Mouse (Mus musculus): Measurements from ENCODE around the gene Tada1. TPM values are rescaled to one million over a fixed set of nuclear protein-coding genes. Genes with fewer than 3 reads are reported as not detected.

Gene Tada1
- polyA plus RNA-seq, 1 experiment from 2014 or later = 42.5 TPM

- 94% methylated on average over 3 of the region's 3 CpGs for WGBS
- H3K36me3 ChIP-seq (ENCODE audit: control insufficient read depth, insufficient read depth, low read length) = no peaks in the 10 kb centered on the region
- 0 out of 2 replicates have a peak, but pooled peaks cover 9% of the 10 kb centered on the region for H3K9me3 ChIP-seq (replicated peaks; ENCODE audit: control insufficient read depth, low read length)
Observed at GRCm38 (mm10) chr1:166412266-166412665, 33.4 kb downstream of the Tada1 start.

GRCm38 (mm10) chr1:166429053-166429452 lies 50.2 kb downstream of the Tada1 start:
- no peak overlapping the region for H3K27ac ChIP-seq (ENCODE audit: low read length)
- no peak overlapping the region for H3K4me2 ChIP-seq (ENCODE audit: low read depth, low read length)
- WGBS = 59% methylated on average over 3 of the region's 3 CpGs
- H3K9ac ChIP-seq (ENCODE audit: low read length) = no peak overlapping the region
- no peak overlapping the region for H3K4me3 ChIP-seq (replicated peaks; ENCODE audit: low read length)
- no peaks in the 10 kb centered on the region for H3K36me3 ChIP-seq (ENCODE audit: control insufficient read depth, insufficient read depth, low read length)
- H3K27me3 ChIP-seq (ENCODE audit: control insufficient read depth, insufficient read depth, low read length) = no peaks in the 10 kb centered on the region
- no peak for ATAC-seq (ENCODE audit: insufficient read depth, low FRiP score)
- no peaks in the 10 kb centered on the region for H3K9me3 ChIP-seq (replicated peaks; ENCODE audit: control insufficient read depth, low read length)
- H3K4me1 ChIP-seq (ENCODE audit: control insufficient read depth, insufficient read depth, low read length) = no peaks in the 10 kb centered on the region

More at GRCm38 (mm10) chr1:166412266-166412665, 33.4 kb downstream of the Tada1 start:
- no peak overlapping the region for H3K4me3 ChIP-seq (replicated peaks; ENCODE audit: low read length)
- no peak for ATAC-seq (ENCODE audit: insufficient read depth, low FRiP score)
- no peaks in the 10 kb centered on the region for H3K27me3 ChIP-seq (ENCODE audit: control insufficient read depth, insufficient read depth, low read length)
- H3K9ac ChIP-seq (ENCODE audit: low read length) = no peak overlapping the region
- no peak overlapping the region for H3K4me2 ChIP-seq (ENCODE audit: low read depth, low read length)
- peaks cover 6% of the 10 kb centered on the region for H3K4me1 ChIP-seq (ENCODE audit: control insufficient read depth, insufficient read depth, low read length)
- H3K27ac ChIP-seq (ENCODE audit: low read length) = no peak overlapping the region

- H3K4me2 ChIP-seq (ENCODE audit: low read depth, low read length) = peak overlapping the region; percentile 27; the same call in 1 of the 2 replicates
- no peak for ATAC-seq (ENCODE audit: insufficient read depth, low FRiP score)
- no peaks in the 10 kb centered on the region for H3K36me3 ChIP-seq (ENCODE audit: control insufficient read depth, insufficient read depth, low read length)
- no peaks in the 10 kb centered on the region for H3K4me1 ChIP-seq (ENCODE audit: control insufficient read depth, insufficient read depth, low read length)
- no peak overlapping the region for H3K4me3 ChIP-seq (replicated peaks; ENCODE audit: low read length)
- no peaks in the 10 kb centered on the region for H3K9me3 ChIP-seq (replicated peaks; ENCODE audit: control insufficient read depth, low read length)
- H3K9ac ChIP-seq (ENCODE audit: low read length) = no peak overlapping the region
- WGBS = 39% methylated on average over 10 of the region's 10 CpGs
- H3K27me3 ChIP-seq (ENCODE audit: control insufficient read depth, insufficient read depth, low read length) = no peaks in the 10 kb centered on the region
- H3K27ac ChIP-seq (ENCODE audit: low read length) = no peak overlapping the region
Observed at GRCm38 (mm10) chr1:166429809-166430431, 51.0 kb downstream of the Tada1 start.

GRCm38 (mm10) chr1:166439426-166439825 lies 60.5 kb downstream of the Tada1 start:
- H3K9me3 ChIP-seq (replicated peaks; ENCODE audit: control insufficient read depth, low read length) = no peaks in the 10 kb centered on the region
- no peaks in the 10 kb centered on the region for H3K36me3 ChIP-seq (ENCODE audit: control insufficient read depth, insufficient read depth, low read length)
- H3K4me3 ChIP-seq (replicated peaks; ENCODE audit: low read length) = no peak overlapping the region
- H3K27me3 ChIP-seq (ENCODE audit: control insufficient read depth, insufficient read depth, low read length) = no peaks in the 10 kb centered on the region
- no peak overlapping the region for H3K27ac ChIP-seq (ENCODE audit: low read length)
- WGBS = 64% methylated on average over 6 of the region's 6 CpGs
- ATAC-seq (ENCODE audit: insufficient read depth, low FRiP score) = no peak
- H3K4me1 ChIP-seq (ENCODE audit: control insufficient read depth, insufficient read depth, low read length) = no peaks in the 10 kb centered on the region
- no peak overlapping the region for H3K9ac ChIP-seq (ENCODE audit: low read length)
- H3K4me2 ChIP-seq (ENCODE audit: low read depth, low read length) = no peak overlapping the region

- no peaks in the 10 kb centered on the region for H3K4me1 ChIP-seq (ENCODE audit: control insufficient read depth, insufficient read depth, low read length)
- H3K36me3 ChIP-seq (ENCODE audit: control insufficient read depth, insufficient read depth, low read length) = no peaks in the 10 kb centered on the region
- H3K9me3 ChIP-seq (replicated peaks; ENCODE audit: control insufficient read depth, low read length) = no peaks in the 10 kb centered on the region
- H3K9ac ChIP-seq (ENCODE audit: low read length) = no peak overlapping the region
- 91% methylated on average over 3 of the region's 3 CpGs for WGBS
- H3K27ac ChIP-seq (ENCODE audit: low read length) = no peak overlapping the region
- no peaks in the 10 kb centered on the region for H3K27me3 ChIP-seq (ENCODE audit: control insufficient read depth, insufficient read depth, low read length)
- no peak for ATAC-seq (ENCODE audit: insufficient read depth, low FRiP score)
- H3K4me3 ChIP-seq (replicated peaks; ENCODE audit: low read length) = no peak overlapping the region
- H3K4me2 ChIP-seq (ENCODE audit: low read depth, low read length) = no peak overlapping the region
Observed at GRCm38 (mm10) chr1:166441992-166442391, 63.1 kb downstream of the Tada1 start.

Other genes with a start within 250 kb of the Tada1 start
- gene Gpa33, start 248.9 kb upstream of the Tada1 start, polyA plus RNA-seq (2015; fragmentation: Nextera tagmentation; extraction: Ambion mirVana) = 11.9 and 14.2 TPM in 2 replicates
- not detected in 2 replicates for gene Mael, start 140.3 kb upstream of the Tada1 start, polyA plus RNA-seq (2015; fragmentation: Nextera tagmentation; extraction: Ambion mirVana)
- gene Ildr2, start 125.0 kb upstream of the Tada1 start, polyA plus RNA-seq (2015; fragmentation: Nextera tagmentation; extraction: Ambion mirVana) = 0.87 and 1.1 TPM in 2 replicates
- gene Pogk, start 30.8 kb downstream of the Tada1 start, polyA plus RNA-seq (2015; fragmentation: Nextera tagmentation; extraction: Ambion mirVana) = 13.4 and 13.7 TPM in 2 replicates
- not detected in 2 replicates for gene Gm4846, start 118.5 kb downstream of the Tada1 start, polyA plus RNA-seq (2015; fragmentation: Nextera tagmentation; extraction: Ambion mirVana)

Data from stomach, embryonic 16.5 days (tissue).